Mouse (Mus musculus): ENCODE results near the gene Ergic2. TPM values are rescaled to one million over a fixed set of nuclear protein-coding genes. Genes with fewer than 3 reads are reported as not detected.

Gene Ergic2
- 125 TPM for polyA plus RNA-seq (2017; shearing (Covaris generic))

GRCm38 (mm10) chr6:148211897-148212680 lies at the start of gene Ergic2:
Gene Ergic2 (minus strand): TSS chr6:148212374.

Other genes starting within 250 kb of the Ergic2 start
- 3.7 TPM for gene Far2, start 165.1 kb downstream of the Ergic2 start, polyA plus RNA-seq (2017; shearing (Covaris generic))
- gene Tmtc1, start 232.0 kb upstream of the Ergic2 start, polyA plus RNA-seq (2017; shearing (Covaris generic)): not detected